Mouse (Mus musculus) C2C12 (cell line): ENCODE measurements around the gene Tbc1d21.

Experiments
- CTCF ChIP-seq: IDR thresholded peaks from one replicate; pipeline ENCODE4 v1.5.1; 2011; ENCODE audit not compliant: control insufficient read depth, insufficient read depth, insufficient read length
- MYOD1 ChIP-seq: IDR thresholded peaks from one replicate; pipeline ENCODE4 v1.6.1; 2011; ENCODE audit warnings: low read depth; ENCODE audit not compliant: control insufficient read depth, insufficient read length
- USF1 ChIP-seq: IDR thresholded peaks from one replicate; pipeline ENCODE4 v1.6.1; 2011; ENCODE audit warnings: low read depth, mild to moderate bottlenecking, control low read depth, moderate library complexity

DNA sequence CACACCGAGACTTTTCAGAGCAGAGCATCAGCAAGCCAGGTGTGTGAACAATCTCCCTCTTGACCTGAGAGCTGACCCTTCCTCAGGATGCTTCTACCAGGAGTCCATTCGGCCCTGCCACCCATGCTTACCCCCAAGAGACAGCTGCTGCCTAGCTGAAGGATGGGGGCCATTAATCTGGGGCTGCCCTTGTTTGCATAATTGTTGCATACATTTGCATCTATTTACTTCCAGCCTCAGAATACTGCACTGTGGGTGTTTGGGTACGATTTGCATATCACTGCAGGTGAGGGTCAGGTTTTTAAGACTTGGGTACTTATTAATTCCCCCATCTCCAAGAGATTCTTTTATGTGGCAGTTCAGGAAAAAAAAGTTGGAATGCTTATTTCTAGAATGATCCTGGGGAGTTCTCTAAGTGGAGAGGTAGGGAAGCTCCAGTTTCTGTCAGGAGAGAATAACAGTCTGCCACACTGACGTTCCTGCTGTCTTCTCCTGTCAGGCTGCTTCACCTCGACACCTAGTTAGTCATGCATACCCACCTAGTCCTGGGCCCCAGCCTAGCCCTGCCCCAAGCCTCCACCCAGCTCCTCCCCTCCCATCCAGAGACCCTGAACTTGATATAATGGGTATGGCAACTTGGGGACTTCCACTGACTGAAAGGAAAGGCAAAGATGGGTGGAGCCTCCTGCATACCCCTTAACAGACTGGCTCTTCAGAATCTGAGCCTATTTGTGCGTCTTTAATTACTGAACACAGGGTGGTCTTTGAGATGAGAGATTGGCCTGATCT is 14.8 kb downstream of the Tbc1d21 start:
- no peak for TF ChIP-seq CTCF
- no peak for TF ChIP-seq USF1
- TF ChIP-seq MYOD1: no peak
